Mouse (Mus musculus): ENCODE measurements around the gene Gnpat. TPM values are rescaled to one million over a fixed set of nuclear protein-coding genes. Genes with fewer than 3 reads are reported as not detected.

The Gnpat gene
- polyA plus RNA-seq, 2 experiments = 94.8 to 95.1 TPM

DNA sequence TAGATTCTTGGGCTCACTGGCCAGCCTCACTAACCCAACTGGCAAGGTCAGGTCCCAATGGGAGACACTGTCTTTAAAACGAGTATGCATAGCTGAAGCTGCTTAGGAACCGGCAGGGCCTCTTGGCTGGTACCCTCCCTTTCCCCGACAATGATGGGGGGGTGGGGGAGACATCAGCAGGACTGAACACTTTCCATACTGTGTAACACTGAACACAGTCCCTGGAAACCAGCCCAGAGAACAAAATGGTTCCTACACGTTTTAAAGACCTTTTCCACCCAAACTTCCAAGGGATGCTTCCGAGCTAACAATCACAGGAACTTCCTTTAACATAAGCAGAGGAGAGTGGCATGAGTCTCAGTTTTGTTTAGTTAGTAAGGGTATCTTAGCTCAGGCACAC, 72.3 kb downstream of the Gnpat start:
- Histone ChIP-seq H3K4me3 (replicated peaks; ENCODE audit: low read length) (no peak overlapping the region), H3K9ac (ENCODE audit: low read depth, low read length, severe bottlenecking) (no peak overlapping the region), H3K27ac (replicated peaks; ENCODE audit: low read depth, low read length) (no peak overlapping the region), H3K4me1 (ENCODE audit: control insufficient read depth, insufficient read depth, low read length) (no peaks in the 10 kb centered on the region; the same call in 1 of the 2 replicates), H3K36me3 (ENCODE audit: control insufficient read depth, insufficient read depth, low read length) (peaks cover 6% of the 10 kb centered on the region; the same call in 1 of the 2 replicates), H3K9me3 (ENCODE audit: control insufficient read depth, low read length) (no peaks in the 10 kb centered on the region; the same call in 1 of the 2 replicates), H3K4me2 (replicated peaks; ENCODE audit: low read depth, low read length, severe bottlenecking) (no peak overlapping the region), H3K27me3 (ENCODE audit: control insufficient read depth, insufficient read depth, low read length) (no peaks in the 10 kb centered on the region)
- WGBS = 85% methylated on average over 5 of the region's 5 CpGs
- DNase-seq (ENCODE audit: low spot score) = no peak
- no peak for TF ChIP-seq POLR2A (IDR thresholded peaks at IDR 0.05; ENCODE audit: borderline replicate concordance, extremely low read depth, insufficient read depth, insufficient read length)
- no peak for ATAC-seq (ENCODE audit: low FRiP score, low read depth)

DNA sequence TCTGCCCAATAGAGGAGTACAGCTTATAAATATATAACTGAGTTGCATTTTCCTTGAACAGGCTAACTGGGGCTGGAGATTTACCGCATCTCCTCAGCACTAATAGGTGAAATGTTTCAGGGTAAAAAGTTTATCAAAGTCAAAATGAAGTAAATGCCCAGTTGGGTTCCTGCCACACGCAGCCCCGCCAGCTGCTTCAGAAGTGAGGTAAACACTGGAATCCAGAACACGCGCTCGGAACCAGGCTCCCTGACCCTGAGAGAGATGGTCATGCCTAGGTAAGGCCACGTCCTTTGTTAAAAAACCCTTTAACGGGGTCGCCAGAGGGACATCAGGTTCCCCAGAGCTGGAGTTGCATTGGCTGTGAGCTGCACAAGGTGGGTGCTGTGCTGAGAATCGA, 73.9 kb downstream of the Gnpat start:
- peaks cover 17% of the 10 kb centered on the region for H3K36me3 ChIP-seq (ENCODE audit: control insufficient read depth, insufficient read depth, low read length)
- no peaks in the 10 kb centered on the region for H3K9me3 ChIP-seq (ENCODE audit: control insufficient read depth, low read length)
- 95% methylated on average over 10 of the region's 10 CpGs for WGBS
- H3K4me3 ChIP-seq (replicated peaks; ENCODE audit: low read length) = no peak overlapping the region
- H3K27ac ChIP-seq (replicated peaks; ENCODE audit: low read depth, low read length) = no peak overlapping the region
- no peaks in the 10 kb centered on the region for H3K27me3 ChIP-seq (ENCODE audit: control insufficient read depth, insufficient read depth, low read length)
- H3K4me2 ChIP-seq (replicated peaks; ENCODE audit: low read depth, low read length, severe bottlenecking) = no peak overlapping the region
- no peaks in the 10 kb centered on the region; the same call in 1 of the 2 replicates for H3K4me1 ChIP-seq (ENCODE audit: control insufficient read depth, insufficient read depth, low read length)
- ATAC-seq (ENCODE audit: low FRiP score, low read depth) (no peak), DNase-seq (ENCODE audit: low spot score) (no peak)
- no peak for TF ChIP-seq POLR2A (IDR thresholded peaks at IDR 0.05; ENCODE audit: borderline replicate concordance, extremely low read depth, insufficient read depth, insufficient read length)
- H3K9ac ChIP-seq (ENCODE audit: low read depth, low read length, severe bottlenecking) = no peak overlapping the region

DNA sequence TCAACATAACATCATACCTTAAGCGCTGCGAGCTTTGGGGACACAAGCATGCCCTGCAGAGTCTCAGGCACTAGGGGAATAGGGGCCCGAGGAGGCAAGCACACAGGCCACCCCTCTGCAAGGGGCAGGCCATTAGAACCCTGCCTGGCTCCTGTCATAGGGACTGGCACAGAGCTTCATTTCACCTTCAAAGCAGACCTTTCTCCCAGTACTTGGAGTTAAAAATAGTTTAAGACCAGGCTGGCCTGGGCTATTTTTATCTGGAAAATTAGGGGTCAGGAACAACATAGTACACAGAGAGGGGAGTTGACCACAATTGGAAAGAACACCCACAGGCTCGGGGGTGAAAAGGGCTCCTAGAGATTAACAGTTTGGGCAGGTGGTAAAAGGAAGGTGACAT, 74.5 kb downstream of the Gnpat start:
- ATAC-seq (ENCODE audit: low FRiP score, low read depth) (no peak), DNase-seq (ENCODE audit: low spot score) (no peak)
- Histone ChIP-seq H3K4me3 (replicated peaks; ENCODE audit: low read length) (no peak overlapping the region), H3K27ac (replicated peaks; ENCODE audit: low read depth, low read length) (no peak overlapping the region), H3K27me3 (ENCODE audit: control insufficient read depth, insufficient read depth, low read length) (no peaks in the 10 kb centered on the region), H3K36me3 (ENCODE audit: control insufficient read depth, insufficient read depth, low read length) (peaks cover 17% of the 10 kb centered on the region), H3K4me1 (ENCODE audit: control insufficient read depth, insufficient read depth, low read length) (no peaks in the 10 kb centered on the region; the same call in 1 of the 2 replicates), H3K9ac (ENCODE audit: low read depth, low read length, severe bottlenecking) (no peak overlapping the region), H3K4me2 (replicated peaks; ENCODE audit: low read depth, low read length, severe bottlenecking) (no peak overlapping the region), H3K9me3 (ENCODE audit: control insufficient read depth, low read length) (no peaks in the 10 kb centered on the region)
- WGBS = 93% methylated on average over 4 of the region's 4 CpGs
- TF ChIP-seq POLR2A (IDR thresholded peaks at IDR 0.05; ENCODE audit: borderline replicate concordance, extremely low read depth, insufficient read depth, insufficient read length) = no peak

Other genes starting within 250 kb of the Gnpat start
- gene 2310022B05Rik, start 199.7 kb upstream of the Gnpat start, polyA plus RNA-seq (2012; rRNA removed) = 89.4 and 105 TPM in 2 replicates
- 50.7 and 53.9 TPM in 2 replicates for gene 2310022B05Rik, start 199.7 kb upstream of the Gnpat start, polyA plus RNA-seq (2014; fragmentation: Nextera tagmentation; extraction: Ambion mirVana)
- 42.6 and 44.3 TPM in 2 replicates for gene Ttc13, start 141.1 kb upstream of the Gnpat start, polyA plus RNA-seq (2012; rRNA removed)
- 46.5 and 46.9 TPM in 2 replicates for gene Ttc13, start 141.1 kb upstream of the Gnpat start, polyA plus RNA-seq (2014; fragmentation: Nextera tagmentation; extraction: Ambion mirVana)
- 30.2 and 35.9 TPM in 2 replicates for gene Arv1, start 140.9 kb upstream of the Gnpat start, polyA plus RNA-seq (2012; rRNA removed)
- 21.8 and 21.9 TPM in 2 replicates for gene Arv1, start 140.9 kb upstream of the Gnpat start, polyA plus RNA-seq (2014; fragmentation: Nextera tagmentation; extraction: Ambion mirVana)
- 4.1 and 4.6 TPM in 2 replicates for gene Fam89a, start 111.2 kb upstream of the Gnpat start, polyA plus RNA-seq (2012; rRNA removed)
- gene Fam89a, start 111.2 kb upstream of the Gnpat start, polyA plus RNA-seq (2014; fragmentation: Nextera tagmentation; extraction: Ambion mirVana) = 3.3 and 3.4 TPM in 2 replicates
- gene Trim67, start 69.9 kb upstream of the Gnpat start, polyA plus RNA-seq (2012; rRNA removed) = 0.20 and 0.29 TPM in 2 replicates
- 0.03 and 0.04 TPM in 2 replicates for gene Trim67, start 69.9 kb upstream of the Gnpat start, polyA plus RNA-seq (2014; fragmentation: Nextera tagmentation; extraction: Ambion mirVana)
- gene 2810004N23Rik, start 87 bp downstream of the Gnpat start, polyA plus RNA-seq (2012; rRNA removed) = 28.7 and 30.6 TPM in 2 replicates
- gene 2810004N23Rik, start 87 bp downstream of the Gnpat start, polyA plus RNA-seq (2014; fragmentation: Nextera tagmentation; extraction: Ambion mirVana) = 35.2 and 35.4 TPM in 2 replicates
- 6.4 TPM in 2 replicates for gene Exoc8, start 34.7 kb downstream of the Gnpat start, polyA plus RNA-seq (2012; rRNA removed)
- gene Exoc8, start 34.7 kb downstream of the Gnpat start, polyA plus RNA-seq (2014; fragmentation: Nextera tagmentation; extraction: Ambion mirVana) = 5.7 and 6.8 TPM in 2 replicates
- gene Sprtn, start 34.9 kb downstream of the Gnpat start, polyA plus RNA-seq (2012; rRNA removed) = 16.0 and 16.5 TPM in 2 replicates
- gene Sprtn, start 34.9 kb downstream of the Gnpat start, polyA plus RNA-seq (2014; fragmentation: Nextera tagmentation; extraction: Ambion mirVana) = 9.9 and 11.3 TPM in 2 replicates
- 39.8 and 41.3 TPM in 2 replicates for gene Egln1, start 86.3 kb downstream of the Gnpat start, polyA plus RNA-seq (2012; rRNA removed)
- 18.5 and 18.8 TPM in 2 replicates for gene Egln1, start 86.3 kb downstream of the Gnpat start, polyA plus RNA-seq (2014; fragmentation: Nextera tagmentation; extraction: Ambion mirVana)
- gene Tsnax, start 150.0 kb downstream of the Gnpat start, polyA plus RNA-seq (2012; rRNA removed) = 108 and 122 TPM in 2 replicates
- gene Tsnax, start 150.0 kb downstream of the Gnpat start, polyA plus RNA-seq (2014; fragmentation: Nextera tagmentation; extraction: Ambion mirVana) = 137 and 146 TPM in 2 replicates
- gene Disc1, start 191.2 kb downstream of the Gnpat start, polyA plus RNA-seq (2012; rRNA removed) = 3.2 and 3.8 TPM in 2 replicates
- 2.2 and 2.7 TPM in 2 replicates for gene Disc1, start 191.2 kb downstream of the Gnpat start, polyA plus RNA-seq (2014; fragmentation: Nextera tagmentation; extraction: Ambion mirVana)

All from limb, embryonic 14.5 days (tissue).